Mouse (Mus musculus): ENCODE measurements around the gene Snx22.

GRCm38 (mm10) chr9:66038082-66038481, 31.4 kb downstream of the Snx22 start:
- TF ChIP-seq CTCF (IDR thresholded peaks at IDR 0.05; ENCODE audit: low read depth, low read length) (no peak), GATA1 (IDR thresholded peaks at IDR 0.05; ENCODE audit: borderline replicate concordance, low read length) (no peak), TAL1 (conservative IDR thresholded peaks at IDR 0.05; ENCODE audit: low read depth, low read length) (no peak), GATA2 (IDR thresholded peaks at IDR 0.05; ENCODE audit: borderline replicate concordance, low read depth, low read length) (no peak)

Data from G1E (cell line).